Mouse (Mus musculus): Measurements from ENCODE around the gene Relt. TPM values are rescaled to one million over a fixed set of nuclear protein-coding genes. Genes with fewer than 3 reads are reported as not detected.

The Relt gene
- polyA plus RNA-seq, 1 experiment from 2014 or later: 4.1 TPM

- ATAC-seq (ENCODE audit: insufficient number of reproducible peaks, low FRiP score): no peak
- H3K9ac ChIP-seq: no peak overlapping the region
- no peak overlapping the region for H3K27ac ChIP-seq (ENCODE audit: poor library complexity, severe bottlenecking)
- H3K9me3 ChIP-seq (replicated peaks): no peaks in the 10 kb centered on the region
- H3K4me2 ChIP-seq: no peak overlapping the region
- H3K4me3 ChIP-seq: no peak overlapping the region
- WGBS: 86% methylated on average over 7 of the region's 7 CpGs
- H3K27me3 ChIP-seq (replicated peaks): no peaks in the 10 kb centered on the region
- peaks cover 17% of the 10 kb centered on the region for H3K4me1 ChIP-seq (replicated peaks)
- H3K36me3 ChIP-seq: peaks cover 41% of the 10 kb centered on the region
These were observed 28.1 kb downstream of the Relt start for GRCm38 (mm10) chr7:100835168-100835567.

- no peak overlapping the region for H3K27ac ChIP-seq (ENCODE audit: poor library complexity, severe bottlenecking)
- no peak overlapping the region for H3K9ac ChIP-seq
- H3K27me3 ChIP-seq (replicated peaks): no peaks in the 10 kb centered on the region
- WGBS: 78% methylated on average over 1 of the region's 1 CpGs
- no peak overlapping the region for H3K4me2 ChIP-seq
- H3K4me1 ChIP-seq (replicated peaks): peaks cover 4% of the 10 kb centered on the region; the same call in 1 of the 2 replicates
- no peak overlapping the region for H3K4me3 ChIP-seq
- H3K9me3 ChIP-seq (replicated peaks): no peaks in the 10 kb centered on the region
- peaks cover 42% of the 10 kb centered on the region for H3K36me3 ChIP-seq
- no peak for ATAC-seq (ENCODE audit: insufficient number of reproducible peaks, low FRiP score)
These were observed 29.4 kb downstream of the Relt start for GRCm38 (mm10) chr7:100833859-100834258.

DNA sequence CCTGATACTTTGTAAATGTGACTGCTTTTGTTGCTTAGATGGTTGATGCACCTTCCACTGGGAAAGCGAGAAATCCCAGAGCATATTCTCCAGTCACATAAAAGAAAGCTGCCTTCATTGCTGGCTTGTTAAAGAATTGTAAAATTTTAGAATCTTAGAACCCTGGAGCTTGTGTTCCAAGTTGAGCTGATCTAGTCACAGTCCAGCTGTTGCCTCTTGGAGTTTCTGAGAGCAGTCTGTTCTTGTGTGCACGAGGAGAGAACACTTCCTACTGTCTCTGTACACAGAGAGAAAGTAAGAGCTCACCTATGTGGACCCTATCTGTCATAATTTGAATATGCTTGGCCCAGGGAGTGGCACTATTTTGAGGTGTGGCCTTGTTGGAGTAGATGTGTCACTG lies 34.7 kb downstream of the Relt start:
- H3K9me3 ChIP-seq (replicated peaks): no peaks in the 10 kb centered on the region
- H3K9ac ChIP-seq: no peak overlapping the region
- H3K27me3 ChIP-seq (replicated peaks): no peaks in the 10 kb centered on the region
- no peak overlapping the region for H3K4me3 ChIP-seq
- 93% methylated on average over 2 of the region's 2 CpGs for WGBS
- no peak overlapping the region for H3K4me2 ChIP-seq
- H3K4me1 ChIP-seq (replicated peaks): no peaks in the 10 kb centered on the region
- H3K27ac ChIP-seq (ENCODE audit: poor library complexity, severe bottlenecking): no peak overlapping the region
- no peak for ATAC-seq (ENCODE audit: insufficient number of reproducible peaks, low FRiP score)
- peaks cover 21% of the 10 kb centered on the region for H3K36me3 ChIP-seq

- Histone ChIP-seq H3K4me3 (no peak overlapping the region), H3K9me3 (replicated peaks) (no peaks in the 10 kb centered on the region), H3K9ac (no peak overlapping the region), H3K4me1 (replicated peaks) (no peaks in the 10 kb centered on the region), H3K27me3 (replicated peaks) (no peaks in the 10 kb centered on the region), H3K36me3 (peaks cover 16% of the 10 kb centered on the region), H3K4me2 (no peak overlapping the region), H3K27ac (ENCODE audit: poor library complexity, severe bottlenecking) (no peak overlapping the region)
- no peak for ATAC-seq (ENCODE audit: insufficient number of reproducible peaks, low FRiP score)
- WGBS: 79% methylated on average over 3 of the region's 3 CpGs
These were observed 38.6 kb downstream of the Relt start for GRCm38 (mm10) chr7:100824661-100825060.

DNA sequence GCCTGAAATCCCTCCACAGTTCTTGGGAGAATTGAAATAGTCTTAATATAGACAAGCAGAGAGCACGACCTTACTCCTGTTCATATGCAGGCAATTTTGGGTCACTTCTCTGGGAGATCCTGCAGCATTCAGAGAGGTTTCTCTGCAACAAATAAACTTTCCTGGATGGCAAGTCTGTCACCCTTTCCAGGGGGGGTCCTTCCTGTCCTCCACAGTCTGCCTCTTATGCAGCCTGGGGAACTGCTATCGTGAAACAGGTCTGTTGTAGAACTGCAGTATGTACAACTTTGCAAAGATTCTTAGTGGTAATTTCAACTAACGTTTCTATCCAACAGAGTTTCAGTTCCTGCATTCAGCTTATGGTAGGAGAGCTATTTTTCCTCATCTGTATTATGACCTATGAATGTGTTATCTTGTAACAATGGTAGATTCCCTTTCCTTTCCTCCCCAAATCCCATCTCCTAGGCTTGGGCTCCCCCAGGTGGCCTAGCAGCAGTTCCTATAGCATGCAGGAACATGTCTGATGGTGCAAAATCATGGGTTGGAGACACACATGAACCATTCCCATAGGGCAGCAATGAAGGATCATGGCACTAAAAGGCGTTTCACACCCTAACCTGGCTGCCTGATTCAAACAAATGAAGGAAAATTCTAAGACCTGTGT lies 44.7 kb downstream of the Relt start:
- Histone ChIP-seq H3K27ac (ENCODE audit: poor library complexity, severe bottlenecking) (no peak overlapping the region), H3K36me3 (no peaks in the 10 kb centered on the region), H3K9me3 (replicated peaks) (no peaks in the 10 kb centered on the region), H3K27me3 (replicated peaks) (no peaks in the 10 kb centered on the region), H3K4me1 (replicated peaks) (peaks cover 22% of the 10 kb centered on the region), H3K9ac (no peak overlapping the region), H3K4me3 (no peak overlapping the region), H3K4me2 (no peak overlapping the region)
- ATAC-seq (ENCODE audit: insufficient number of reproducible peaks, low FRiP score): no peak
- WGBS: 80% methylated on average over 4 of the region's 4 CpGs

DNA sequence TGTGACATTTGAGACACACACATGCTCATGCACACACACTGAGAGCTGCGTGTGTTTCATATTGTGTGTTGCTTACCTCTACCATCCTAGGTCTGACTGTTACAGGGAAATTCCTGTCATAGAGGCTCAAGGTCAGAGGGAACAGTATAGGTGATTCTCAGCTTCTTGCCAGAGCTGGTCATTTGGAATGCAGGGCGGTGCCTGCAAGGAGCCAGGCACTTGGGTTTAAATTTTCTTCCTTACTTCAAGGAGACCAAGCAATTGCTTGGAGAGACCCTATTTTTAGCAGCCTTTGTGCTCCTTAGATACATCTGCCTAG lies 45.8 kb downstream of the Relt start:
- 0 out of 2 replicates have a peak overlapping the region, but pooled peaks have one; percentile 6 for H3K4me2 ChIP-seq
- peaks cover 22% of the 10 kb centered on the region for H3K4me1 ChIP-seq (replicated peaks)
- 60% methylated on average over 2 of the region's 2 CpGs for WGBS
- H3K9ac ChIP-seq: no peak overlapping the region
- H3K27me3 ChIP-seq (replicated peaks): no peaks in the 10 kb centered on the region
- no peak overlapping the region for H3K4me3 ChIP-seq
- ATAC-seq (ENCODE audit: insufficient number of reproducible peaks, low FRiP score): no peak
- peaks cover 6% of the 10 kb centered on the region for H3K36me3 ChIP-seq
- H3K9me3 ChIP-seq (replicated peaks): no peaks in the 10 kb centered on the region
- peak overlapping the region; percentile 65 for H3K27ac ChIP-seq (ENCODE audit: poor library complexity, severe bottlenecking)

DNA sequence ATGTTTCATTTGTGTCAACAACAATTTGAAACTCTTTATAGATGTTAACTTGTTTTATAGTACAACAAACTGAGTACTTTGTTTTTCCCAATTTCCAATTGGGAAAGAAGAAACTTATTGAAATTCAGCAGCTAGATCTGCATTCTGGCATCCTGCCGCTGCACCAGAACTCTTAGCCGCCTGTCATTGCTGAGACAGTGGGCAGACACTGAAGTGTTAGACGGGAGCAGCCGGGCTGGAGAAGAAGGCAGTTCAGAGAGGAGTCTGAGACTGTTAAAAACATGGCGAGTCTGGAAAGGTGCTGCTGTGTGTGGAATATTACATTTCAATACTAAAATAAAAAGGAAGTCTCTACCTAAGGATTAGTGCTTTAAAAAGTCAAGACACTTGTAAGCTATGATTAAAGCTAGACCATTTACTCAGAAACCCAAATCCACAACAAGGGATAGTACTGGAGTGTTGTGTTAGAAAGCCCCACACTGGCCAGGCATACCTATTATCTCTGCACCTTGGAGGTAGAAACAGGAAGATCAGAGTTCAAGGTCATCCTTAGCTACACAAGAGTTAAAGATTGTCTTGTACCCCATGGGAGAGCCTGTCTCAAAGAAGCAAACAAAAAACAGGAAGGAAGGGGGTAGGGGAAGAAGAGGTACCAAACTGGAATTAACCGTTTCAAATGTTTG lies 46.3 kb downstream of the Relt start:
- Histone ChIP-seq H3K4me2 (peak overlapping the region; percentile 6; the same call in 1 of the 2 replicates), H3K27ac (ENCODE audit: poor library complexity, severe bottlenecking) (peak overlapping the region; percentile 65), H3K9me3 (replicated peaks) (no peaks in the 10 kb centered on the region), H3K36me3 (peaks cover 6% of the 10 kb centered on the region), H3K4me1 (replicated peaks) (peaks cover 23% of the 10 kb centered on the region), H3K9ac (no peak overlapping the region), H3K27me3 (replicated peaks) (no peaks in the 10 kb centered on the region), H3K4me3 (no peak overlapping the region)
- WGBS: 37% methylated on average over 6 of the region's 6 CpGs
- no peak for ATAC-seq (ENCODE audit: insufficient number of reproducible peaks, low FRiP score)

GRCm38 (mm10) chr7:100815900-100816570 lies 47.2 kb downstream of the Relt start:
- Histone ChIP-seq H3K4me3 (no peak overlapping the region), H3K4me1 (replicated peaks) (peaks cover 24% of the 10 kb centered on the region), H3K27me3 (replicated peaks) (no peaks in the 10 kb centered on the region), H3K4me2 (peak overlapping the region; percentile 35; the same call in 1 of the 2 replicates), H3K27ac (ENCODE audit: poor library complexity, severe bottlenecking) (peak overlapping the region; percentile 81), H3K9ac (0 out of 2 replicates have a peak overlapping the region, but pooled peaks have one; percentile 7), H3K9me3 (replicated peaks) (no peaks in the 10 kb centered on the region), H3K36me3 (peaks cover 8% of the 10 kb centered on the region)
- WGBS: 39% methylated on average over 8 of the region's 8 CpGs
- ATAC-seq (ENCODE audit: insufficient number of reproducible peaks, low FRiP score): no peak

GRCm38 (mm10) chr7:100812641-100813040 lies 50.6 kb downstream of the Relt start:
- H3K9ac ChIP-seq: no peak overlapping the region
- no peaks in the 10 kb centered on the region for H3K9me3 ChIP-seq (replicated peaks)
- H3K27me3 ChIP-seq (replicated peaks): no peaks in the 10 kb centered on the region
- no peak overlapping the region for H3K4me3 ChIP-seq
- no peak overlapping the region for H3K4me2 ChIP-seq
- H3K27ac ChIP-seq (ENCODE audit: poor library complexity, severe bottlenecking): no peak overlapping the region
- H3K36me3 ChIP-seq: peaks cover 13% of the 10 kb centered on the region
- no peak for ATAC-seq (ENCODE audit: insufficient number of reproducible peaks, low FRiP score)
- 84% methylated on average over 5 of the region's 5 CpGs for WGBS
- H3K4me1 ChIP-seq (replicated peaks): peaks cover 21% of the 10 kb centered on the region

- peaks cover 13% of the 10 kb centered on the region for H3K36me3 ChIP-seq
- peaks cover 13% of the 10 kb centered on the region for H3K4me1 ChIP-seq (replicated peaks)
- H3K4me3 ChIP-seq: no peak overlapping the region
These were observed 51.3 kb downstream of the Relt start for GRCm38 (mm10) chr7:100811912-100812311.

GRCm38 (mm10) chr7:100805391-100805790 lies 57.9 kb downstream of the Relt start:
- Histone ChIP-seq H3K9ac (no peak overlapping the region), H3K36me3 (peaks cover 3% of the 10 kb centered on the region; the same call in 1 of the 2 replicates), H3K9me3 (replicated peaks) (no peaks in the 10 kb centered on the region), H3K4me2 (no peak overlapping the region), H3K27ac (ENCODE audit: poor library complexity, severe bottlenecking) (peak overlapping the region; percentile 8; the same call in 1 of the 2 replicates), H3K27me3 (replicated peaks) (no peaks in the 10 kb centered on the region), H3K4me1 (replicated peaks) (peaks cover 8% of the 10 kb centered on the region; the same call in 1 of the 2 replicates), H3K4me3 (no peak overlapping the region)
- WGBS: 70% methylated on average over 2 of the region's 2 CpGs
- ATAC-seq (ENCODE audit: insufficient number of reproducible peaks, low FRiP score): no peak

More at GRCm38 (mm10) chr7:100811912-100812311, 51.3 kb downstream of the Relt start:
- Histone ChIP-seq H3K27me3 (replicated peaks) (no peaks in the 10 kb centered on the region), H3K9me3 (replicated peaks) (no peaks in the 10 kb centered on the region), H3K9ac (no peak overlapping the region), H3K4me2 (no peak overlapping the region), H3K27ac (ENCODE audit: poor library complexity, severe bottlenecking) (no peak overlapping the region)
- ATAC-seq (ENCODE audit: insufficient number of reproducible peaks, low FRiP score): no peak
- WGBS: 77% methylated on average over 5 of the region's 5 CpGs
